Mouse (Mus musculus): ENCODE measurements around the gene Glis3. TPM values are rescaled to one million over a fixed set of nuclear protein-coding genes. Genes with fewer than 3 reads are reported as not detected.

Gene Glis3
- total RNA-seq, 2 experiments from 2014 or later = 1.6 TPM

DNA sequence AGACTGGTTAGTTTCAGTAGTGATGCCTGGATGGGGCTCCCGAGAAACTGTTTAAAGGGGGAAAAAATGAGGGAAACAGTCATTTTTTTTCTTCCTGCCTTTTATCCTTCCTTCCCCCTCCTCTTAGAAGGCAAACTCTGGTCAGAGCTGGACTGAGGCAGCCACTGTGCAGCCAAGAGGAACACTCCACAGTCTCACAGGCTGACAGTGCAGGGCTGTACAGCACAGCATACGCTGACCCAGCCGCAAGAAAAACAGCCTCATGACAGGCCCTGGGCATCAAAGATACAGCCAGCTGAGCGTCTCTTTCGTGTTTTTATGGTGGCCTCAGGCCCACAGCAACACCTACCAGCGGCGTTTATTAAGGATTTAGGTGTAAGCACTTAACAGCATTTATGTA is 19.0 kb downstream of the Glis3 start:
- intact Hi-C loops (cut with DNase I) = no loop called here
- DNase-seq (ENCODE audit: low spot score) = no peak

DNA sequence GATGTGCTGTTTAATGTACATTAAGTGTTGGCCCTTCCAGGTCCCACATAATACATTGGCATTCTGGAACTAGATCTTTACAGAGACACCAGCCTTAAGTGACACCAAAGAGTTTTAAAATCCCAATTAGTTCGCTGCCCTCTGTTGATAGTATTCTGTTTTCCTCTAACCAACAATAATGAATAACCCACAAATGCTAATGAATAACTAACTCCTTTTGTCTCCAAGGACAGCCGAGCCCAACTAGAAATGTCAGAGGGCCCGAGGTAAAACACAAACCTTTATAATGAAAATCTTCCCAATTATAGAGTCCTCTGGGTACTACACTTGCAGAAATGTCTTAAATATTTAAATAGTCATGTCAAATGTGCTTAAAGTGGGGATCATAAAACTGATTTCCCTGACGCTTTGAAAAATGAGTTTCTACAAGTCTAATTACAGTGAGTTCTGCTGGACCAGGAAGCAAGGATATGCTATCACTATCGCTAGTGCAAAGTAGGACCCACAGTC is 22.1 kb downstream of the Glis3 start:
- intact Hi-C loops (cut with DNase I) = no loop called here
- DNase-seq (ENCODE audit: low spot score) = no peak

DNA sequence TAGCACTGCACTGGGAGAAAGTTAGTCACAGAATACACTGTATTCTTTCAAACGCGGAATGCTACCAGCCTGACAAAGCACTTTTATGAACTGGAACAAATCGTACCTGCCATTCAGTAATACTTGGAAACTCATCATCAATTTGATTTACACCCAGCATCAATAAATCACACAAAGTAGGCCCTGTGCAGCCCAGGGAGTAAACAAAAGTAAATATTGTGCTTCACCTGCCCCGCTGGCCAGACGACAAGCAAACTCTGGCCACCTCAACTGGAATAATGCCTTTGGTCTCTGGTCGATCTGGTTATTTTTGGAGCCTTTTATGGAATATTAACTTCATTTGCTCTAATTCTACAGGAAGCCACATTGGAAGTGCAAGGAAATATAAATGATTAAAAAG is 23.0 kb downstream of the Glis3 start:
- intact Hi-C loops (cut with DNase I) = no loop called here
- DNase-seq (ENCODE audit: low spot score) = no peak

DNA sequence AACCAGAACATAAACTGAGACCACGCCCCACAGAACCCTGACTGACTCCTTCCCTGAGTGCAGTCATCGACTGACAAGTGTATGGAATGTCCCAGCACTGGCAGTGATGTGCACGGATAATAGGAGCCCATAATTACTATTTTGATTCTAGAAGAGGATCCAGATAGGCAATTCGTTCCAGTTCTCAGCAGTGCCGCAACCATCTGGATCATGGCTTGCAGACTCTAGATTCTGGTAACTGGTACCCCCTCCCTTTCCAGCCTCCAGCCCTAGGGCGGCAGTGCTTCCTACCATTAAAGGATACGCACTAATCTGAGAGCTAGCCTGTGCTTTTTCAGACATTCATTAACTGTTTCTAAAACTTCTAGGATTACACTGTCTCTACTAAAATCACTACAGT is 24.7 kb downstream of the Glis3 start:
- DNase-seq (ENCODE audit: low spot score) = no peak
- intact Hi-C loops (cut with DNase I) = no loop called here

DNA sequence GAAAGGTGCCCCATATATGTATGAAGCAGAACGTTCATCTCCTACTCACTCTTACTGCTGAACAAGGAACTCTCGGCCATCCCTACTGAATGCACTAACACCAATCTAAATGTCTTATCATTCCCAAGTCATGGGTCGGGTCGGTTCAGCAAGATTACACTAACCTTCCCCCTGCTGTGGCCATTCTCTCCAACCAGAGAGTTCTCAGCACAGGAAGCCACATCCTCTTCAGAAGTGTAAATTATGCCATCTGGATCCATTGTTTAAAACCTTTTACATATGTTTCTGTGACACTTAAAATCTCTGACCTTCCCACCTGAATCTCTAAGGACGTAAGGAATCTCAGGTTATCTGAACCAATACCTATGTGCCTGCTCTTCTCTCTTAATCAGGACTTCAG is 29.0 kb downstream of the Glis3 start:
- intact Hi-C loops (cut with DNase I) = no loop called here

DNA sequence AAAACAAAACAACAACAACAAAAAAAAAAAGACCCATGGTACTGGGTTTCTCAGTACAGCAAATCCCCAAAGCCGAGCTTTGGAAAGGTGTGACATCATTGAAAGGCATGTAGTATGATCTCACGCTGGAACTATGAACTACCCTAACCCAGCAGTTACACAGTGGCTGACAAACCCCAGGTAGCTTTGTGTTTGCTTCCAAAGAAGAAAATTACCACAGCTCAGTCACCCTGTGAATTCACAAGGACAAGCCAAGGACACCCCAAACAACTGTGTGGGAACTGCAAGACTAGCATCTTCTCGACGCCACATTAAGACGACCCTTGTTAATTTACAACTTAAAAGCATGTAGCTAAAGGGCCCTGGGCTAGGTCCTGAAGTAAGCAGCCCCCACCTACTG is 30.4 kb downstream of the Glis3 start:
- intact Hi-C loops (cut with DNase I) = no loop called here
- DNase-seq (ENCODE audit: low spot score) = no peak

More for the DNA sequence above, 29.0 kb downstream of the Glis3 start:
- DNase-seq (ENCODE audit: low spot score) = no peak

DNA sequence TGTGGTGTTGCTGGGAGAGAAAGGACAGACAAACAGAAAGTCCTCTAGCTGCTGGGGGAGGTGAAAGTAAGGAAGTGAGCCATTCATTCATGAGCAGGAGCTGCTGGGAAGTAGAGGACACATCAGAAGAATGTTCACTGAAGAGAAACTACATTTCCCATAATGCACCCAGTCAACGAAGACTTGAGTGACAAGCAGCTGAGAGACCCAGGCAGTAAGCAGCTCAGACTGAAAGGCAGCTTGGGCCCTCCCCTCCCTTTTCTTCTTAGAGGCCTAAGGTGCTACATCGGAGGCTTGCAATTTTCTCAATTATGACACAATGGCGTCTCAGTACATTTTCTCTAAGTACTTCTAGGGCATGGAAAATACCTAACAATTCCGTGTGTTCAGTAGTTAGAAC is 31.0 kb downstream of the Glis3 start:
- intact Hi-C loops (cut with DNase I) = no loop called here
- no peak for DNase-seq (ENCODE audit: low spot score)

DNA sequence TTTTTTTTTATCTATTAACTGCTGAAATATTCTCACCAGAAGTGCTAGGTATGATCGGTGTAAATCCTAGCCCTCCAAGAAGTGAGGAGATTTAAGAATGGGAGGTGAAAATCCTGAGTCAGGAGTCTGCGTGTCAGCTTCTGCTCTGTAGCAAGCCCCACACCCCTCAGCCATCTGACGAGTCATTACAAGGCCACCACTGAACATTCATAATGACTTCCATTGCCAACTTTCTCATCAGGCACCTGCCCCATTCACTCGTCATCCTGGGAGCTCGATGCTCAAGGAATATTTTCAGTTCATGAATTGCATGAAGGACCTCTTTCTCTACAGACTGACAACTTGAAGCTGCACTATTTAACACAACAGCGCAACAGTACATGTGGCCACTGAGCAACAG is 32.5 kb downstream of the Glis3 start:
- intact Hi-C loops (cut with DNase I) = no loop called here
- DNase-seq (ENCODE audit: low spot score) = no peak

DNA sequence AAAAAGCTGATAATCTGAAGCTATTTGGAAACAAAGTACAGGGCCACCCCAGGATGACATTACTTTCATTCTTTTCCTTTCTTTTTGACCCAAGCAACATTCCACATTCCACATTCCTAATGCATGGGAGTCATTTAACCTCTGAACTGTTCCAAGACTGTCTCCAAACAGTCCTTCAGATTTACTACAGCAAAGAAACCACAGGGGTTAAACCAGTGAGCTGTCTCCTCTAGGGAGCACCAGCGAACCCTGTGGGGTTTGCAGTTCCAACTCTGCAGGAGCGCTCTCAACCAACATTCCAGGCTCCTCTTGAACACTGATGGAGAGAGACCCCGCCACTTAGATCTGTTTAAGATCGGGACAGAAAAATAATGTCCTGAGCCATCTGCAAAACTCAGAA is 33.6 kb downstream of the Glis3 start:
- intact Hi-C loops (cut with DNase I) = no loop called here
- DNase-seq (ENCODE audit: low spot score) = no peak

DNA sequence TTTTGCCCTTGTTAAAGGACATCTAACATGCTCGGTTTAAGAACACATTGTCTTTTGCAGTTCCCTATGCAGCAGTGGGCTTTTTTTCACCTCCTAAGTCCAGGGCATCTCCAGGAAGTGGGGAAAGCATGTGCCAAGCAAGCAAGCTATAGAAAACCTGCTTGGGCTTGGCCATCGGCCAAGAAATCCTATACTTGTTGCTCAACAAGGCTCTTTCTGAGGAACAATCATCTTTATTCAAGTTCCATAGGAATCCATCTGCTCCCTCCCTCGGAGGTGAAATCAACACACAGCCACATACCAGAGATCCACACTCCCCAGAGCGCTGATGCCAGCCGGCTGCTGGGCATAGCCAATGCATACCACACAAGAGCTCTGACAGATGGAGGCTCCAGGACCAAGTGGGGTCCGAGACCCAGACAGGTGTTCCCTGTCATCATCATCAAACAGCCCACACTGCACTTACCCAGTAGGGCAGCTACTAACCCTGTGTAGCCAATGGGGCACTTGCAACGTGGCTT is 39.0 kb downstream of the Glis3 start:
- intact Hi-C loops (cut with DNase I) = no loop called here
- DNase-seq (ENCODE audit: low spot score) = no peak

DNA sequence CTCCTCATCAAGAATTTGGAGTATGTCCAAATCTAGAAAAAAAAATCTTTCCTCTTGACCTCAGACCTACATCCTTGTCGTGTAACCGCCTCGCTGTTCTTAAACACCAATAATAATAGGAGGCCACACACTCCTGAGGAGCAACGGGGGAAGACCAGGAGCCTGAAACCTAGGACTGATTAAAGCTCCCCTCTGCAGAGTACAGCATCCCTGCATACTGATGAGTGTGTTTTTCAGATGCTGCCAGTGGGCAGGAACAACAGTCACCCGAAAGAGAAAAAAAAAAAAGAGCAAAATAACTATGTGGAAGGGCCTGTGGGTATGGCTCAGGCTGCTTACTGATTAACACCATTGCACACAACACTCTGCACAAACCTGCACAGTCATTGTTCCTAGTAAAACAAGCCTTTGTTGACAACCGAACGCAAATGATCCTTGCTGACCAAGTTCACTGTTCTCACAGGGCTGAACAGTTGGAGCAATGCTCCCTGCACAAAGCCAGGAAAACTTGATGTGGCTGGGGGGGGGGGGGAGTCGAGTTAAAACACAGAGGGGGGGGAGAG is 43.8 kb downstream of the Glis3 start:
- intact Hi-C loops (cut with DNase I) = no loop called here
- DNase-seq (ENCODE audit: low spot score) = no peak

DNA sequence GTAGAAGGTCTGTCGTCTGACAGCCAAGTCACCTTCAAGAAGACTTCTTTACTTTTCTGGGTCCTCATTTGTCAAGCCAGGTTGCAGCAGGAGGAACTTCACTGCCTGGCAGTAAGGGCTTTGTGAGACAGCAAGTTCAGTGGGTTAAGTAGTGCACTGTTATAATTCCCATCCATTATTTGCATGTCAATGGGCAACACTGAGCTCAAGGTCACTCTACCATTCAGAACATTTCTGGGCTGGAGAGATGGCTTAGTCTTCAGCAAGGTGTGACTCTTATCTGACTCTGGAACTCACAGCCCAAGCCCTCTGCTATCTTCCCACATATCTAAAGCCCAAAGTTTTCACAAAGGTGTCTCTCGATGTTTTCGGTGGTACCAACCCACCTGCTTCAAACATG is 44.9 kb downstream of the Glis3 start:
- no peak for DNase-seq (ENCODE audit: low spot score)
- intact Hi-C loops (cut with DNase I) = no loop called here

DNA sequence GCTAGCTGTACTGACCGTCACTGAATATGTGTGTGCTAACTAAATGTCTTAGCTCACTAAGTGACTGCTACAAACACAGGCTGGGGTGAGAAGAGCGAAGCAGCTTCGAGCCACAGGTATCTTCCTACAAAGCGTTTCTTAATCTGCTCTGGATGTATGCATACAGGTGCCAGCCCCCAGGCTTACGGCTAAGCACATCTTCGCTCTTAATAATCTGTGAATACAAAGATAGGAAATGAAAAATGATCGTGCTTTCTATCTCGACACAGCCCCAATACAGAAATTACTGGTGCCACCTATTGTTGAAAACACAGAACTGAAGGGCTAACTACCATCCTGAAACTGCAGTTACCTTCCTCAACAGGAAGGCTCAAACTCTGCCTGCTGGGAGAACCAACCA is 51.5 kb downstream of the Glis3 start:
- DNase-seq (ENCODE audit: low spot score) = no peak
- intact Hi-C loops (cut with DNase I) = loop anchor here (10.0 kb wide), 1 partner anchor 464 kb away; no protein-coding TSS in a partner anchor

DNA sequence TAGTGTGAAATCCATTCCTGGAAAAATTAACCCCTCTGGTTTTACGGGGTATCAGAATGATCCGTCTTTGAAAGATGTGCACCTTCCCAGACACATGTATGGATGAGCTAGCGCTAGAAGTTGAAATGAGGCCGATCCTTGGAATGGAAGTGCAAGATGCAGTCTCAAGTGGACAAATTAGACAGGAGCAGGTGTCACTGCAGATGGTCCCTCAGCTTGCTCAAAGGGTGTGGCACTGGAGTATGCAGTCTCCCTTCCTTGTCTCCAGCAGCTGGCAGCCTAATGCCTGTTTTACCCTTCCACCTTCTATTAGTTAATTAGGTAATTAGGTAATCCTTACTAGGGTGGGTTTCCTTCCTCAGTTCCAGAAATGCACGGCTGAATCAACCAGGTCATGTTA is 53.7 kb downstream of the Glis3 start:
- DNase-seq (ENCODE audit: low spot score) = no peak
- intact Hi-C loops (cut with DNase I) = loop anchor here (10.0 kb wide), 1 partner anchor 461 kb away; no protein-coding TSS in a partner anchor

DNA sequence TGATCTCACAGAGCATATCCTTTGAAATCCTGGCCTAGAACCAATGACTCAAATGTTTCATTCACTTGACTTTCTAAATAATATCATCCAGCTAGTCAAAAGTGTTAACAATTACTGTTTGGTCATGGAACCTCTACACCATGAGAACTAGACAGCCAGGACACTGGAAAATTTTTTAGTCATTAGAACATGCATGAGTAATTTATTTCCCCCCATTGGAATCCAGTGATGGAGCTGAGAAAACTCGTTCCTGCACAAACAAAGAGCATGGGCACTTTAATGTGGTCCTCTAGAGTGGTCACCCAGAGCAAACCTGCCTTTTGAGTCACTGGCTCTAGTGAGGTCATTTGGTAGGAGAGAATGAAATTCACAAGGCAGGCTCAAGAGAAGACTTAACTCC is 55.3 kb downstream of the Glis3 start:
- intact Hi-C loops (cut with DNase I) = loop anchor here (10.0 kb wide), 1 partner anchor 460 kb away; no protein-coding TSS in a partner anchor
- no peak for DNase-seq (ENCODE audit: low spot score)

DNA sequence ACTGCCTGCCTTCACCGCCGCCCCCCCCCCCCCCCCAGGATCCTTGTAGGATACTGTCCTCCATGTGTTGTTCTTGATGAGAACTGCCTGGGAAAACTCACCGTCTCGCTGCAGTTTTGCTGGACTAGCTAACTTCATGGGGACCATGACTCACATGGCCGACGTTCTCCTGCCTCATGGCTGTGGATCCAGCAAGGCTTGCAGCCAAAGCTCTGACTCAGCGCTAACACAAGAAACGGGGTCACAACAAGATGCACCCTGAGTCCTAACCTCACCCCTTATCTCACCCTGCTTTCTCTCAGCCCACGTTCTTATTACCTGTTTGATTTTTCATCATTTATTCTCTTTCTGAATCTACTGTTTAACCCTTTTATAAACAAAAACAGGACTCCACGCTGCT is 56.2 kb downstream of the Glis3 start:
- intact Hi-C loops (cut with DNase I) = loop anchor here (10.0 kb wide), 1 partner anchor 459 kb away; no protein-coding TSS in a partner anchor
- peak; percentile 40 for DNase-seq (ENCODE audit: low spot score)

DNA sequence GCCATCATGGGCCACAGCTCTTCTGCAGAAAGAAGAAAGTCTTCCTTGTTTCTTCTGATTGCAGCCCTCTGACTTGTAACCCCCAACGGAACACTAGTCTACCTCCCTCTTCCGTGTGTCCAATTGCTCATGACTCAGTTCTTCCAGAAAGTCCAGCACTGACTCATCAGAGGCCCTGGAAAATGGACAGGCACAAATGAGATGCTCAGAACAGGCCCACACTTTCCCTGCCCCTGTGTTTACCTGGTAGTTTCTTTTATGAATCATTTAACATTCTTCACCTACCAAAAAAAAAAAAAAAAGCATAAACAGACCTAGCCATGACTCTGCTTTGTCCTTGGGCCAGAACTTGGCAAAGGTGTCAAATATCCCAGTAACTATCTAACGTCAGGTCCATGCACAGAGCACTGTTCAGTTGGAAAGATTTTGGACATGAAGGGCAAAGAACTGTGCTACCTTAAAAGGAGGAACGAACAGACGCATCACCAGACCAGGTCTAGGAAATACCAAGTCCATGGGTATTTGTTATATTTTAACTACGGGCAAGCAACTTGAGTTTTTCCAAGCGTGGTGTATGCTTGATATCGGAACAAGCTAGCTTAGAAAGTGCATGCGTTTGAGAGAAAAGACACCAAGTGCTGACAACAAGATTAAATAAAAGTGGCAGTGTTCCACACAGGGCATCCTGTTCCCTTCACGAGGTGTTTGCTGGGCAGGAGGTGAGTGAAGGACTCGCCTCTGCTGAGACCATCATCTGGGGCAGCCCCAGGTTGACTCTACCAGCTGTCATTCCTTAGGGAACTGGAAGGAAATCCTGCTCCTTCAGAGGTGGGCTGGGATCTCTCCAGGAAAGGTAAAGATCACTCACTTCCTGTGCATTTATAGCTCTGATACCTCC is 58.0 kb downstream of the Glis3 start:
- intact Hi-C loops (cut with DNase I) = loop anchor here (10.0 kb wide), 1 partner anchor 457 kb away; no protein-coding TSS in a partner anchor
- DNase-seq (ENCODE audit: low spot score) = no peak

DNA sequence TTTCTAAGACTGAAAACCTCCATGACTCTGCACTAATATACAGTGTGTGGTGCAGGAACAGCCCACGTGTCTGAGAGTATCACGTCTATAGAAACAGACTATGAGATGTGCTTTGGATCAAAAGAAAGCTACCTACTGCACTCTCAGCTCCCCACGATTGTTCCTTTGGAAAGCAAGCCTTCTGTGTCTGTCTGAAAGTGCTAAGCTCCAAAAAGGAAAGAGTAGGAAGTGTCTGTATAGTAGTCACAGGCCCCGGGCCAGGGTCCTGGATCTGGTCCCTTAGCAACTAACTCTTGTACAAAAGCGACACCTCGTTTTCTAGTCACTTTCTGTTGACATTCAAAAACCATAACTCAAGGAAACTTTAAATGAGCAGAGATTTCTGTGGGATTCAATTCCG is 62.1 kb downstream of the Glis3 start:
- no peak for DNase-seq (ENCODE audit: low spot score)
- intact Hi-C loops (cut with DNase I) = no loop called here

DNA sequence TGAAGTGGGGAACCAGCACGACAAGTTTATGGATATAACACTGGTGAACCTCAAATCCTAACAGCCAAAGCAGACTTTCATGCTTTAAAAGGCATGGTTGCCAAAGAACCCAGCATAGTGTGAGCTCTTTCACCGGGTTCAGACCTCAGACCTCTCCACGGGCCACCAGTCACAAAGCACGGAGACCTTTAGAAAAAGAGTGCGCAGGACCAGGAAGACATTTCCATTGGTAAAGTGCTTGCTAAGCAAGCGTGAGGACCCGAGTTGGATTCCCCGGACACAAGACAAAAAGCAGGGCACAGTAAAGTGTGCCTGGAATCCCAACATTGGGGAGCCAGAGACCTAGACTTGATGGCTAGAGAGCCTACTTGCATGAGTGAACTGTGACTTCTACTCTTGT is 62.7 kb downstream of the Glis3 start:
- DNase-seq (ENCODE audit: low spot score) = no peak
- intact Hi-C loops (cut with DNase I) = no loop called here

DNA sequence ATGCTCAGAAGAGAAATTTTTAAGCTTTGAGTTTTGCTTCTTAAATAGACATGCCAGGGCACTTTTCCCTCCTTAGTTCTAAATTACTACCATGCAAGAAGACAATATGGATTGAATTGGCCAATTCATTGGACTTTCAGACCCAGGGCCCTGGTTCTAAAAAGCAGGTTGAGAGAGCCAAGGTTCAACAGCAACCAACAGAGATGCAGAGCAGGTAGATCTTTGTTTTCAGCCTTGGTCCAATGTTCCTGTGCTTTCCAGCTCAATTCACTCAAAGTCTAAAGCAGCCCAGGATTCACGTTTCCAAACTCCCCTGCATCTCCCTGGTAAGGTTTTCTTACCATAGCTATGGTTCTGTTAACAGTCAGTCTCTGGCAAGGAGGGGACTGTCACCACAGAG is 63.4 kb downstream of the Glis3 start:
- DNase-seq (ENCODE audit: low spot score) = no peak
- intact Hi-C loops (cut with DNase I) = no loop called here

DNA sequence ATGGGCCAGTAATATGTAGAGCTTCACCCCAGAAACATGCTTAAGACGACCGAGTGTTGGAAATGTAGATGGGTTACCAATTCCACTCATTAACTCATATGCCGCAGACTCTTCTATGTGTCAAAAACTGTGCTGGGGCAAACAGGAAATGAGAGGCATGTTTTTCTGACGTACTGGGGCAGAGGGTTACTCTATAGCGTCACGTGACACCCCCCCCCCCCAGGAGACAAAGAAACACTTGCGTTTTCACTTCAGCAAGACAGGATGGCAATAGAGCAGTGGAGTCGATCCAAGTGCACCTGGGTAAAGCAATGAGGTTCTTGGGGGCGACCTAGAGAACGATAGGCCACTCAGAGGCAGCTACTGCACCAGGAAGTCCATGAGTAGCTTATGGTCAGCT is 67.6 kb downstream of the Glis3 start:
- DNase-seq (ENCODE audit: low spot score) = no peak
- intact Hi-C loops (cut with DNase I) = no loop called here

Measured in heart, postnatal 25 days (tissue).